Mouse (Mus musculus): ENCODE data around the gene Rapsn. TPM values are rescaled to one million over a fixed set of nuclear protein-coding genes. Genes with fewer than 3 reads are reported as not detected.
A peak's percentile ranks its signal among the peaks of the same experiment; 100 is the strongest.
"Not testable (repeated sequence)": the region's sequence is repeated elsewhere in the genome, so short reads cannot be mapped to it uniquely, and the experiment has no call there.

Gene Rapsn
- total RNA-seq (2021): 10 to 100 TPM; 23.1 to 26.0 TPM
- long read RNA-seq, experiment 1, transcript Rapsn-201 (8 exons, 1,606 nt): major isoform, 40 of 50 reads
- long read RNA-seq, experiment 1, partial matches to known transcripts: 2 of 50 reads
- long read RNA-seq, experiment 1, other reads (novel, unspliced or antisense): 7 of 50 reads
- long read RNA-seq, experiment 2, transcript Rapsn-201 (8 exons, 1,606 nt): major isoform, 53 of 72 reads
- long read RNA-seq, experiment 2, partial matches to known transcripts: 6 of 72 reads
- long read RNA-seq, experiment 2, other reads (novel, unspliced or antisense): 10 of 72 reads

DNA sequence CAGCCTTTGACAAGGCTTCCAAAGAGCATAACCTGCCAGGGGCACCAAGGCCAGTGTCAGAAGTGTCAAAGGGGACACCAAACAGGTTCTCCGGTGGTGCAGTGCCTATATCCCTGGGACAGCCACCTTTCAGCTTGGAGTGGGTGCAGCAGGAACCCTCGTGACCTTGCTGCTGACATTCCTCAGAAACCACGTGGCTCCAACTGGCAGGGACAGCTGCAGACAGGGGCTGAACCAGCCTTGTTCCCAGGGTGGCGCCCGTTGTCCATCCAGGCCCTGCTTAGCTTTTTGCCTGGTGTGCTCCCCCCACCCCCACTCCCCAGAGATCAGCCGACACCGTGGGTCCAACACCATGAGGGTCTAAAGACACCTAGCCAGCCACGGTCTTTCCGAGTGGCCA, at the start of gene Rapsn:
Rapsn (plus strand) TSS at position 236 of the 400 bp plus-strand sequence.
- DNase-seq: peak; percentile 79

DNA sequence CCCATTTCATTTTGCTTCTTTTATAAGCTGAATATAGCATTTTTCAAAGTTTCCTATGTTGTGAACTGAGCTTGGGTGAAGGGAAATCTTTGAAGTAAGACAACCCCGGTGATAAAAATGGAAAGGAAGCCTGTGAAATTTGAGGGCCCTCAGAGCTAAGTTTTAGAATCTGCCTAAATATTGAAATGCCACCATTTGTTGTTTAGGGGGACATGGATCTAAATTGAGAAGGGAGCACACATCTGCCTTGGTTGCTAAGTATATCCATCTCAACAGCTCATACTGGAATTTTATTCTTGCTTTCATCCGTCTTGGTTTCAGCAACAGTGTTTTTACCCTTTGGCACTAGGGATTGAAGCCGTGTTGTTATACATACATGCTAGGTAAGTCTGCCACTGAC, 49.4 kb upstream of the Rapsn start:
- no peak for DNase-seq

DNA sequence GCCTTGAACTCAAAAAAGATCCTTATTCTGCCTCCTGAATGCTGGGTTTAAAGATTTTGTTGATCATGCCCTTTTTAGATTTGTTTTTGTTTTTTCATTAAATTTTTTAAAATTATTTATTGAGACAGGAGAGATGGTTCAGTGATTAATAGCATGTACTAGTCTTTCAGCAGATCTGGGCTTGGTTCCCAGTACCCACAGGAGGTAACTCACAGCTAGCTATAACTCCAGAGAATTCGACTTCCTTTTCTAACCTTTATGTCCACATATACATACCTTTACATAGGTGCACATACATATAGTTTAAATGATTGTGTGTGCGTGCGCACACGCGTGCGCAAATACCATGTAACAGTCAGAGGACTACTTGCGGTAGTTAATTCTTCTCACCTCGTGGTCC, 26.9 kb upstream of the Rapsn start:
- no peak for DNase-seq

DNA sequence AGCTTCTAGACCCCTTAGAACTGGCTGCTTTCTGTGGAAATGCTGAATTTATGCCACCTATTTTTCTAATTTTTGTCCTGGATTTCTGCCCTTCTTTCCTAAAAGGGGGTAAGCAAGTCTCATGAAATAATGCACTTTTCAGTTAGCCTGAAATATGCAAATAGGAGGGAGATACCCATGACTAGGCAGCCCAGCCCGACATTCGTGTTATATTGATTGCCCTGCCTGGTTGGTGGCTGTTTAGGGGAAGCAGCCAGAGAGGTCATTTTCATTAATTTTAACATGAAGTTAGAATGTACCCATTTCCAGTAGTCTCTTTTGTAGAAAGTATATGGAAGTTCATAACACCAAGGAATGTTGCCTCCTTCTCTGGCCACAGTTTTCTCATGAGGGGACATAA, 21.5 kb upstream of the Rapsn start:
- no peak for DNase-seq

DNA sequence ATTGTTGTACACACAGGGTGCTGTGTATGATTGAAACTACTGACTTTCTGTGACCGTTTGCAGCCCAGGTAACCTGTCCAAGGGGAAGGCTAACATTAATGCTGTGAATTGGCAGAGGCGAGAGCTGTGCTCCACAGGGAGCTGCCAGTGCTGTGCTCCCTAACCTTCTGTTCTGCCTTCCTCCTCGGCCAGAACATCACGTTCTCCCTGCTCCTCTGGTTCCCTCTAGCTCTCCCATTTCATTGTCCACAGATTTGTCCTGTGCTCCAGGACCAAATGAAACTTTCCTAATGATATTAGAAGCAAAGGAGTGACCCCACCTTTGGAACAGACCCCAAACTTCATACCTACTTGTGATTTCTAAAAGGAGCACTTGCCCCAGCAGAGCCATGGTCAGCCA, 20.0 kb upstream of the Rapsn start:
- DNase-seq: peak; percentile 45

DNA sequence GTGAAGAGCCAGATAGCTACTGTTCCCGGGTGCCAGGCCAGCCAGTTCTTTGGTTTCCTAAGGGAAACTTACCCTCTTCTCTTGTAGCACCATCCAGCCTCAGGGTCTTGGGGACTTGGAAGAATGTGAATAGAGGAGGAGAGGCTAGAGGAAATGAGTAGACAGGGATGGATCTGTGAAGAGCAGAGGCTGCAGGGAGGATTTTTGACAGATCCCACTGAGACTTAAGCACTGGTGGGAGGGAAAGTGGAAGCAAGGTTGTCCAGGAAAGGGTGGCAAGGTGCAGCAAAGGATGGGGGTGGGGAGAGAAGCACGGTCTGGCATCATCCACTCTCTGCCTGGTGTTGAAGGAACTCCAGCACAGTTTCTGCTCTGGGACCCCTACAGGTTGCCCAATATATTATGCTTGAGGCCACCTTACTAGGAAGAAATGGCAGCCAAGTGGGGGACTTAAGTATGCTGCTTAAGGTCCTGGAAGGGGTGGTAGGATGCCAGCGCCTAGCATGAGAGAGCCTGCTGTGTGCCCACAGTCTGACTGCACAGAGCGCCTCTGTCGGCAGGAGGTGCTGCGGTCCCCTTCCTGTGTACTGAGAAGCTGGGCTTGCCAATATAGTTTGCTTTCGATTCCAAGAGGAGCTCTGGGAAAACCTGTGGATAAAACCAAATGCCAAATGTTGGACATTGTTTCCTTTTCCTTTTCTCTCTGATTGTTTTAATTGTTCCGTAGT, 17.2 kb upstream of the Rapsn start:
- DNase-seq: no peak

DNA sequence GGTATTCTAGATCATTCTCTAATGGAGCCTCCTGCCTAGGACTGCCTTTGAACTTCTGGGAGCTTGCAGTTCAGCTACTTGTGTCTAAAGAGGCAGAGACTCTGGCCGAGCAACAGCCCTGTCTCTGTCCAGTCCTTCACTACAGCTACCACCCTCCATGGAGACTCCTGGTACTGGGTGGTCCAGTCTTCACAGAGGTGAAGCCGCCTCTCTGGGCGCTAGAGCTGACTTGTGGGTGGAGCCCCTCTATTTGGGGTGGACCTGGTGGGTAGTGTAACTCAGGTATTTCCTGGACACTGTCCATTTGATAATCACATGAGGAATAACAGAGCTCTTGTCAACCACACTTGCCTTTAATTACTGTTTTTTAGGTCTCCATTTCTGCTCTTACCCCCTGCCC, 15.5 kb upstream of the Rapsn start:
- no peak for DNase-seq

DNA sequence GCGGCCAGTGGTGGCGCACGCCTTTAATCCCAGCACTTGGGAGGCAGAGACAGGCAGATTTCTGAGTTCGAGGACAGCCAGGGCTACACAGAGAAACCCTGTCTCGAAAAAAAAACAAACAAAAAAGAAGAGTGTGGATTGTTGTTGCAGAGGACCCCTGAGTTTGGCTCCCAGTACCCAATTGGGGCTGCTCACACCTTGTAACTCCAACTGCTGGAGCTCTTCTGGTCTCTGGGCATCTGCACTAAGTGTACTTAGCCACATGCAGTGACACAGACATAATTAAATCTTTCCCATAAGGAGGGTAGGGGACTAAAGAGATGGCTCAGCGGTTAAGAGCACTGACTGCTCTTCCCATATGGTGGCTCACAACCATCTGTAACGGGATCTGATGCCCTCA, 13.2 kb upstream of the Rapsn start:
- not testable (repeated sequence) for DNase-seq

DNA sequence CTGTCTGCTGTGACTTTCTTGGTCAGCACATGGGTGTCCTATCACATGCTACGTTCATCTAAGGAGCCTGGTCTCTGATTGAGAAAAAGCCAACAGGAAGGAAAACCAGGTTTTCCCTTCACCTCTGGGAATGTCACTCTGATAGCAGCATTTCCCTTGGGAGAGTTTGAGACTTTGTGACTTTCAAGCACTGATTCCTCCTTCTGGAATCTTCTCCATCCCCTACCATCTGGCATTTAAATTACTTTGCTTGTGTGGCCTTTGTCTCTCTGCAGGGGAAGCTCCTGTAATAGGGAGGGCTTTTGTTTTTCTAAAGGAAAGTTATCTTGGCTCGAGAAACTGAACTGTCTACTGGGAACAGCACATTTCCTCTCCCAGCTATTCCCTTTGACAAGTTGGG, 12.3 kb upstream of the Rapsn start:
- DNase-seq: no peak

DNA sequence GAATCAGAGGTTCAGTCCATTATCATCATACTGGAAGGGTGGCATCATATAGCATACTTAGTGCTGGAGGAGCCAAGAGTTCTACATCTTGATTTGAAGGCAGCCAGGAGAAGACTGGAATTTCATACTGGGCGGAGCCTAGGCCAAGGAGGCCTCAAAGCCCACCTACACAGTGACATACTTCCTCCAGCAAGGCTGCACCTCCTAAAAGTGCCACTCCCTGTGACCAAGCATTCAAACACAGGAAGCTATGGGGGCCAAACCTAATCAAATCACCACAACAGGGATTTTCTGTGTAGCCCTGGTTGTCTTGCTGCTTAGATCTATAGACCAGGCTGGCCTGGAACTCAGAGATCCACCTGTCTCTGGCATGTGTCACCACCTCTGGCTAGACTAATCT, 11.5 kb upstream of the Rapsn start:
- DNase-seq: no peak

DNA sequence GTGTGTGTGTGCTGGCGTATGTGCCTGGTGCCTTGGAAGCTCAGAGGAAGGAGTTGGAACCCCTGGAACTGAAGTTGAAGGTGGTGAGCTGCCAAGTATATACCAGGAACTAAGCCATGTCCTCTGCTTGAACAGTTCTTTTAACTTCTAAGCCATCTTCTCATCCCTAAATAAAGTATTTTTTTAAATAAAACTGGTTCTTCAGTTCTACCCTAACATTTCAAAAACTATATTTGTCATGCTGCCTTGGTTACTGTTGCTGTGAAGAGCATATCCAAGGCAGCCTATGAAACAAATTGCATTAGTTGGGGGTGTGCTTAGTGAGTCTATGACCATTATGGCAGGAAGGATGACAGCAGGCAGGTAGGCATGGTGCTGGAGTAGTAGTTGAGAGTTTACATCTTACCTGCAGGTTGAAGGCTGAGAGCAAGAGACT, 10.3 kb upstream of the Rapsn start:
- DNase-seq: no peak

DNA sequence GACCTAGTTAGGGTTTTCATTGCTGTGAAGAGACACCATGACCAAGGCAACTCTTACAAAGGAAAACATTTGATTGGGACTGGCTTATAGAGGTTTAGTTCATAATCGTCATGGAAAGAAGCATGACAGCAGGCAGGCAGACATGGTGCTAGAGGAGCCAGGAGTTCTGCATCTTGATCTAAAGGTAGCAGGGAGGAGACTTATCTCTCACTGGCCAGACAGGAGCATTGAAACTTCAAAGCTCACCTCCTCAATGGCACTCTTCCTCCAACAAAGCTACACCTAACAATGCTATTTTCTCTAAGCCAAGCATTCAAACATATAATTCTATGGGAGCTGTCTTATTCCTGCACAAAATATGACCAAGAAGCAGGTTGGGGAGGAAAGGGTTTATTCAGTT, 8.9 kb upstream of the Rapsn start:
- DNase-seq: no peak

DNA sequence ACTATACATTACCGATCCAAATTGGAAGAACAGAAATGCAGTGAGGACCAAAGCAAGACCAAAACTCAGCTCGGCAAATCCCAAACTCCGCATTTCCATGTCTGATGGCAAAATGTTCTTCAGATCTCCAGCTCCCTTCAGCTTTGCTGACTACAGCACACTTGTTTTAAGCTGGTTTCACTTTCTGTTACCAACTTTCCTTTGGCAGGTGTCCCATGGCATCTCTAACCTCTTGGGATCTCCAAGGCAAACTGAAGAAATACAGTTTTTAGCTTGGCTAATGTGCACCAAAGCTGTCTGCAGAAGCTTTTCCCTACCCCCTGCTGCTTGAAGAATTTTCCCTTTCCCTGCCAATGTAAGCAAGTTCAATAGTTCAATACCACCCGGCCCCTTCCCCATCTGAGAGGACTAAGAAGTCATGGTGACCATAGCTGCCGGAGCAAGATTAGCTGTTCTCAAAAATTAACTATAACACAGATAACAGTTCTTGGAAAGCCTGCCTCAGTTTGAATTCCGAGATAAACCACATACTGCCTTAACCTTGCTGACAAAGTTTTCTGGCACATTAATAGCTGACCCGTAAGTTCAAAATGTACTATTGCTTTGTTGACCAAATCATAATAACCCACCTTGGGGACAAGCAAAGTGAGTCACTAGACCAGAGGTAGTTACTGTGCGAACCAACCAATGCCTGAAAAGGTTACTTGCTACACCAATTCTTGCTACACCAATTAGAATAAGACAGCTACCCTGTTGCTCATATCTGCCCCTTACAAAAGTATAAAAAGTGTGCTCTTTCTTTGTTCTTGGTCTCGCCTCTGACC, 7.8 kb upstream of the Rapsn start:
- no peak for DNase-seq

DNA sequence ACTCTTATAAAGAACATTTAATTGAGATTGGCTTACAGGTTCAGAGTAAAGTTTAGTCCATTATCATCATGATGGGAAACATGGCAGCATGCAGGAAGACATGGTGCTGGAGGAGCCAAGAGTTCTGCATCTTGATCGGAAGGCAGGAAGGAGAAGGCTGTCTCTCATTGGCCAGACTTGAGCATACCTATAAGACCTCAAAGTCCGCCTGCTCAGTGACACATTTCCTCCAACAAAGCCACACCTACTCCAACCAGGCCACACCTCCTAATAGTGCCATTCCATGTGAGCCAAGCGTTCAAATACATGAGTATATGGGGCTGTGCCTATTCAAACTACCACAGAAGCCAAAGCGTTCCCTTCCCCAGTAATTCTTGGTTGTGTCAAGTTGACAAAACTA, 4.2 kb upstream of the Rapsn start:
- no peak for DNase-seq

DNA sequence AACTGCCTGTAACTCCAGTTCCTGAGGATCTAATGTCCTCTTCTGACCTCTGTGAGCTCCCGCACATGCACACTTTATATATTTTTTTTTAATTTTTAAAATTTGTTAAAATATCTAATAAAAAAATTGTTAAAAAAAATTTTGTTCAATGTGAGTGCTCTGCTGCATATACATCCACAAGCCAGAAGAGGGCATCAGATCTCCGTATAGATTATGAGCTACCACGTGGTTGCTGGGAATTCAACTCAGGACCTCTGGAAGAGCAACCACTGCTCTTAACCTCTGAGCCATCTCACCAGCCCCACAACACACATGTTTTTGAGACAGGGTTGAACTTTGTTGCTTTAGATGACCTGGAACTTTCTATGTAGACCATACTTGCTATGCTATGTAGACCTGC, 2.4 kb upstream of the Rapsn start:
- no peak for DNase-seq

DNA sequence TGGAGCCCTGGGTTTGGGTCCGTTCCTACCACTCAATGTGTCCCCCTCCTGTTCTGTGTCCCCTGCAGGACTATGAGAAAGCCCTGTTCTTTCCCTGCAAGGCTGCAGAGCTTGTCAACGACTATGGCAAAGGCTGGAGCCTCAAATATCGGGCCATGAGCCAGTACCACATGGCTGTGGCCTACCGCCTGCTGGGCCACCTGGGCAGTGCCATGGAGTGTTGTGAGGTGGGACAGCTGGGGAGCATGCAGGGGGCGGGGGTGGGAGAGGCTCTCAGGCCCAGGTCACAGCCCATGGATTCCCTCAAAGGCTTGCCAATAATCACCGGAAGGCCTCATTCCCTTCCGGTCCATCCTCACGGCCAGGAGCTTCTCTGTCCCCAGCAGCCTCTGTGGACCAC, 6.4 kb downstream of the Rapsn start:
- no peak for DNase-seq

DNA sequence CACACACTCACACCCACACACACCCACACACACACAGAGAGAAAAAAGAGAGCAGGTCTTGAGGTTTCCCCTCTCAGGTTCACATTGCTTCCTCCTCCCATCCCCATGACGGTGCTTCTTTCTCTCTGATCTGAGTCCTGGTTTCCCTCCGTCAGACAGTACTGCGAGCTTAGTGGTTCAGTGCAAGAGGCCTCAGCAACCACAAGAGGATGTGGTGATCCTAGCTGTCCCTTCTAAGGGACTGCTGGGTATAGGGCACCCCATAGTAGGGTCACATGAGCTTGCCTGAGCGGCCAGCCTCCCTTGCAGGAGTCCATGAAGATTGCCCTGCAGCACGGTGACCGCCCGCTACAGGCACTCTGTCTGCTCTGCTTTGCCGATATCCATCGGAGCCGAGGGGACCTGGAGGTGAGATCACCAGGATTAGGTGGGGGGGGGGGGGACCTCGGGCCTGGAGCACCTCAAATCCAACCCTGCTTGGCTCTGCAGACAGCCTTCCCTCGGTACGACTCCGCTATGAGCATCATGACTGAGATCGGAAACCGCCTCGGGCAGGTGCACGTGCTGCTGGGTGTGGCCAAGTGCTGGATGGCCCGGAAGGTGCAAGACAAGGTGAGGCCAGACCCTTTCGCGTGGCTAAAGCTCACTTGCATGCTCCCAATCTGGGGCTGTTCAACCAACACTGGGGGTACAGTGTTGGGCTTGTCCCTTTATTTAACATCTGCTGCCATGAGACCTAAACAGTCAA, 7.4 kb downstream of the Rapsn start:
- DNase-seq: no peak

DNA sequence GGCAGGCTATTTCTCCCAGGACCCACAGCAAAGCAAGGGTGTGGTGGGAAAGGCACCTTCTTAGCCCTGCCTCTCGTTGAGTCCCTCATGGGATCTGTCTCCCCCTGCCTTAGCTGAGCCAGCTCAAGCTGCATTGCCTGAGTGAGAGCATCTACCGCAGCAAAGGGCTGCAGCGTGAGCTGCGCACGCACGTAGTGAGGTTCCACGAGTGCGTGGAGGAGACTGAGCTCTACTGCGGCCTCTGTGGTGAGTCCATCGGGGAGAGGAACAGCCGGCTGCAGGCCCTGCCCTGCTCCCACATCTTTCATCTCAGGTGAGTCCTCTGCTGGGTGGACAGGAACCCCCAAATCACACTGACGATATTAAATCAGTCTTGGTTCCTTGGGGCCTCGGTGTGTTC, 9.3 kb downstream of the Rapsn start:
- no peak for DNase-seq

DNA sequence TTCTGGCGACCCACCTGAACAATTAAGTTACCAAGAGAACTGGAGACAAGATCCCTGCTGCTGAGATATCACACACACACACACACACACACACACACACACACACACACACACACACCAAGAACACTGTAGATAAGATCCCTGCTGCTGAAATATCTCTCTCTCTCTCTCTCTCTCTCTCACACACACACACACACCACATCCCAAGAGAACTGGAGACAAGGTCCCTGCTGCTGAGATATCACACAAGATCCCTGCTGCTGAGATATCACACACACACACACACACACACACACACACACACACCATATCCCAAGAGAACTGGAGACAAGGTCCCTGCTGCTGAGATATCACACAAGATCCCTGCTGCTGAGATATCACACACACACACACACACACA, 10.4 kb downstream of the Rapsn start:
- DNase-seq: not testable (repeated sequence)

DNA sequence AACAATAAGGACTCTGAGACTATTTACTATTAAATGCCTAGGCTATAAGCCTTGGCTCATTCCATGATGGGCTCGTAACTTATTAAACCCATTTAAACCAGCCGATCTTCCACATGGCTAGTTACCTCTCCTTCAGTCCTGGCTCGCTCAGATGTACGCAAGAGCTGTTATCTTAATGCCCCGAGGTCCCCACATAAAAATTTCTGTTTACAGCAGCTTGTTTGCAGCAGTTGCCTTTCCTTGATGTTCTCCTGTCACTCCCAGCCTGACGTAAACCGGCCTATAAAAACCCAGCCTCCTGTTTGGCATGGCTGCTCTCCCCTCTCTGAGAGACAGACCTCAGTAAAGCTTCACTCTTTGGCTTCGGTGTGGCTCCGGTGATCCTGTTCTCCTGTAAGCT, 11.9 kb downstream of the Rapsn start:
- DNase-seq: no peak

DNA sequence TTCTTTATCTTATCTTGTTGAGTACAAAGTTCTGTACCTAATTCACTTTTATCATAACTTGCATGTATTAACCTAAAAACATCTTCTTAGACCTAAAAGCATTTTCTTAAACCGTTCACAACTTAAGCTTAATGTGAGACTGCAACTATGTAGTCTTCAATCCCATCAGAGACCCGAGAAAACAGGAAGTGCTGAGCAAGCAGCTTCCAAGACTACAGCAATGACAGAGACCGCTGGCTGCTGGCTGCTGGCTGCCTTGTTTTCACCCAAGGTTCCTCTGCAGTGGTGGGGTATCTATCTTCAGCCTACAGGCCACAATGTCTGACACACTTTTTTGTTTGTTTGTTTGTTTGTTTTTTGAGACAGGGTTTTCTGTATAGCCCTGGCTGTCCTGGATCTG, 16.5 kb downstream of the Rapsn start:
- no peak for DNase-seq

DNA sequence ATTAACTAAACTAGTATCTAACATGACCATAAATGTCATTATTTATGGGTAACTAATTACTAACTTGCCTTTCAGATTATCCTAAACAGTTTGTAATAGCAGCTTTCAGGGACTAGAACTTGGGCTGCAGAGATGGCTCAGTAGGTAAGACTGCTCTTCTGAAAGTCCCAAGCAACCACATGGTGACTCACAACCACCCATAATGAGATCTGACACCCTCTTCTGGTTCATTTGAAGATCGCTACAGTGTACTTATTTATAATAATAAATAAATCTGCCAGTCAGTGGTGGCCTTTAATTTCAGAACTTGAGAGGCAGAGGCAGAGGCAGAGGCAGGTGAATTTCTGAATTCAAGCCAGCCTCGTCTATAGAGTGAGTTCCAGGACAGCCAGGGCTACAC, 17.3 kb downstream of the Rapsn start:
- DNase-seq: no peak

Measured in gastrocnemius, postnatal 25 days (tissue).